Mouse (Mus musculus): ENCODE results near the gene Hist3h2a. TPM values are rescaled to one million over a fixed set of nuclear protein-coding genes. Genes with fewer than 3 reads are reported as not detected.
A peak's percentile ranks its signal among the peaks of the same experiment; 100 is the strongest.

The Hist3h2a gene
- total RNA-seq, 2 experiments from 2014 or later = 22.0 to 28.0 TPM

- no peak for DNase-seq
- intact Hi-C loops (cut with DNase I) = no loop called here
Observed at GRCm38 (mm10) chr11:58964216-58964615, 9.7 kb downstream of the Hist3h2a start.

DNA sequence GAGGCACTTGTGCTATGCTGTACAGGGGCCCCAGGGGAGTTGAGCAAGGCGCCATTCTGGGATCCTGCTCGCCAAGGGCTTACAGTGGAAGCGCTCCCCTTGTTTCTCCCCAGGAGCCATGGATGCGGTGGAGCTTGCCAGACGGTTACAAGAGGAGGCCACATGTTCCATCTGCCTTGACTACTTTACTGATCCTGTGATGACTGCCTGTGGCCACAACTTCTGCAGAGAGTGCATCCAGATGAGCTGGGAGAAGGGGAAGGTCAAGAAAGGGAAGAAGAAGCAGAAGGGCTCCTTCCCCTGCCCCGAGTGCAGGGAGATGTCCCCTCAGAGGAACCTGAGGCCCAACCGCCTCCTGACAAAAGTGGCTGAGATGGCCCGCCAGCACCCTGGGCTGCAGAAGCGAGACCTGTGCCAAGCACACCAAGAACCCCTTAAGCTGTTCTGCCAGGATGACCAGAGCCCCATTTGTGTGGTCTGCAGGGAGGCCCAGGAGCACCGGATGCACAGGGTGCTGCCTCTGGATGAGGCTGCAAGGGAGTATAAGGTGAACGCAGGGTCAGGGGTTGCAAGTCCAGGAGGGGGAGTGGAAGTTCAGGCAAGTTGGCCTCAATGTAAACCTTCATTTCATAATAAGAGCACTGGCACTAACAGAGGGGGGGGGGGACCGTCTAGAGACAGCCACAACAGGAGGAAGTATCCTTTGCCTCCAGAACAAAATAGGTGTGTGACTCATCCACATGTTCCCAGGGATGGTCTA, 10.7 kb downstream of the Hist3h2a start:
- DNase-seq = no peak
- intact Hi-C loops (cut with DNase I) = no loop called here

GRCm38 (mm10) chr11:58967346-58967745, 12.9 kb downstream of the Hist3h2a start:
- intact Hi-C loops (cut with DNase I) = no loop called here
- peak in 1 of 2 experiments; percentile 57 for DNase-seq

- no peak for DNase-seq
- intact Hi-C loops (cut with DNase I) = no loop called here
Observed at GRCm38 (mm10) chr11:58968551-58968950, 14.1 kb downstream of the Hist3h2a start.

DNA sequence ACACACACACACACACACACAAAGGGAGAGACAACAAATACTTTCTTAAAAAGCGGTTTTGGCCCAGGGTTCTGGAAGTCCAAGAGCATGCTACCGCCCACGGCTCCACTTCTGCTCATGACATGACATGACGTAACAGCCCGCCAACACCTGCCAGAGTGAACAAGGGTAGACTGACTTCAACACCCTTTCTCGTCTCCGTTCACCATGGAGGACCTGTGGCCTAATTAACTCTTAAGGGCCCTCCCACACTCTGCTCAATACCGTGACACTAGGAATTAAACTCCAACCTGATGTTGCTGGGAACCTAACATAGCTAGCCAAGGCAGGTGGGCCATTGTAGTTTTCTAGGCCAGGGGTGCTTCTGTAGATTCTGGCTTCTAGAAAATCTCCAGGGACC, 14.5 kb downstream of the Hist3h2a start:
- DNase-seq = no peak
- intact Hi-C loops (cut with DNase I) = no loop called here

GRCm38 (mm10) chr11:58969659-58970058, 15.2 kb downstream of the Hist3h2a start:
- intact Hi-C loops (cut with DNase I) = loop anchor here (5.0 kb wide), 1 partner anchor 43 kb away; no protein-coding TSS in a partner anchor
- DNase-seq = no peak

DNA sequence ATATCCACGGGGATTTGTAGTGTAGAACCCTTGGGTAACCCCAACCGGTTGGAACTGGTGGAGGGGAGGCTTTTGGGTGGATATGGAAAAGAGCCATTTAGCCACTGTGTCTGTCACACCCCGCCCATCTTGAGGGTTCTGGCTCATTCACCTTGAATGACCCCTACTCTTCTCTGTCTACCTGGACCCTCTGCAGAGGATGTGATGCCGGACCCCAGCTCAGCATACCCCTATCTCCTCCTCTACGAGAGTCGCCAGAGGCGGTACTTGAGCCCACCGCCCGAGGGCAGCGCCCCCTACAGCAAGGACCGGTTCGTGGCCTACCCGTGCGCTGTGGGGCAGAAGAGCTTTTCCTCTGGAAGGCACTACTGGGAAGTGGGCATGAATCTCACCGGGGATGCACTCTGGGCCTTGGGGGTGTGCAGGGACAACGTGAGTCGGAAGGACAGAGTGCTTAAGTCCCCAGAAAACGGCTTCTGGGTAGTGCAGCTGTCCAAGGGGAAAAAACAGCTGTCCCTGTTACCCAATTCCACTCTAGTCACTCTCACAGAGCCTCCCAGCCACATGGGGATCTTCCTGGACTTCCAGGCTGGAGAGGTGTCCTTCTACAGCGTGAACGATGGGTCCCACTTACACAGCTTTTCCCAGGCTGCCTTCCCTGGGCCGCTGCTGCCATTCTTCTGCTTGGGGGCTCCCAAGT, 16.5 kb downstream of the Hist3h2a start:
- no peak for DNase-seq
- intact Hi-C loops (cut with DNase I) = loop anchor here (5.0 kb wide), 1 partner anchor 41 kb away; no protein-coding TSS in a partner anchor

GRCm38 (mm10) chr11:58971796-58972195, 17.3 kb downstream of the Hist3h2a start:
- intact Hi-C loops (cut with DNase I) = loop anchor here (5.0 kb wide), 1 partner anchor 41 kb away; no protein-coding TSS in a partner anchor
- DNase-seq = no peak

DNA sequence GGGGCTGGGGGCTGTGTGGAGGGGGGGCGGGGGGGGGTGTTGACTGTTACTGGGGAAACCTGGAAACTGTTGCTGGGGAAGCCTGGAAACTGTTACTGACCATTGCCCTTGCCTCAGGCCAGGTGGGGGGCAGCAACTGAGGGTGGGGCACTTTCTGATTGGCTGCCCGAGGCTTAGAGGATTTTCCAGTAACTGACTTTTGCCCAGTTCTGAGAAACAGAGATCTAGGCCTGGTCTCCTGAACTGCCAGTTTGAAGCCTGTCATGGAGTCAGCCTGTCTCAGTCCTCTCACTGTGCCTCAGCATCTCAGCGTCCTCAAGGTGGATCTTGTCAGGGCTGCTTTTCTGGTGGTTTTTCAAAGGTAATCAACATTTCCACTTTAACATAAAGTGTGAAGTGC, 19.9 kb downstream of the Hist3h2a start:
- no peak for DNase-seq
- intact Hi-C loops (cut with DNase I) = loop anchor here (5.0 kb wide), 1 partner anchor 38 kb away; no protein-coding TSS in a partner anchor

GRCm38 (mm10) chr11:58977150-58977549, 22.7 kb downstream of the Hist3h2a start:
- intact Hi-C loops (cut with DNase I) = no loop called here
- no peak for DNase-seq

- intact Hi-C loops (cut with DNase I) = no loop called here
- DNase-seq = no peak
Observed at GRCm38 (mm10) chr11:58977607-58978026, 23.1 kb downstream of the Hist3h2a start.

DNA sequence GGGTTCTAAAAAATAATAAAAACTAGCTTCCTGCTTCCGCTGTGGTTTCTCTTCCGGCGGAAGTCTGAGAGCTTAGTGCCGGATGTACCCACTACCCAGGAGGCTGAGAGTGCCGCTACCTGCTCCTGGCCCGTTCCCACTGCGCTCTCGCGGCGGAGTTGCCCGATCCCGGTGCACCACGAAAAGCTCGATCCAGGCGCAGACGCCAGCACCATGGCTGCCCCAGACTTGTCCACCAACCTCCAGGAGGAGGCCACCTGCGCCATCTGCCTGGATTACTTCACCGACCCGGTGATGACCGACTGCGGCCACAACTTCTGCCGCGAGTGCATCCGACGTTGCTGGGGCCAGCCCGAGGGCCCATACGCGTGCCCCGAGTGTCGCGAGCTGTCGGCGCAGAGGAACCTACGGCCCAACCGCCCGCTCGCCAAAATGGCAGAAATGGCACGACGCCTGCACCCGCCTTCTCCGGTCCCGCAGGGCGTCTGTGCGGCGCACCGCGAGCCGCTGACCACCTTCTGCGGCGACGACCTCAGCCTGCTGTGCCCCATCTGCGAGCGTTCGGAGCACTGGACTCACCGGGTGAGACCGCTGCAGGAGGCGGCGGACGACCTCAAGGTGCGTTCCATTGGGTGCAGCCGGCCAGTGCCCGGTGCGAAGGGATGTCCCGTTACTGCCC, 23.7 kb downstream of the Hist3h2a start, which contains the start of gene Trim11:
Trim11 (plus strand) TSS at position 67 of the 679 bp plus-strand sequence.
- peak; percentile 58 to 59 for DNase-seq
- intact Hi-C loops (cut with DNase I) = no loop called here

DNA sequence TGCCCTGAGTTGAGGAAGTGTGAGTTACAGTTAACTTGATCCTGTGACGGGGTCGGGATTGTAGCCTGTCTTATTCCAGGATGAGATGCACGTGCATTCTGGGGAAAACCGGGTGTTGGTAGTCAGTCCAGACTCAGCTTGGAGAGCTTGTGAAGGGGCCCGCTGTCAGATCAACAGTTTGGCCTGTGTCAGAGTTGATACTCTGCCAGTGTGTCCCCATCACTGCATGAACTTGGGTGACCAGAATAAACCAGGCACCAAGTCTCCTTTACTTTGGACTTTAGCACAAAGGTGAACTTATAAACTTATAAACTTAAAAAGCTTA, 24.2 kb downstream of the Hist3h2a start:
- intact Hi-C loops (cut with DNase I) = no loop called here
- no peak for DNase-seq

- no peak for DNase-seq
- intact Hi-C loops (cut with DNase I) = no loop called here
Observed at GRCm38 (mm10) chr11:58979183-58979582, 24.7 kb downstream of the Hist3h2a start.

DNA sequence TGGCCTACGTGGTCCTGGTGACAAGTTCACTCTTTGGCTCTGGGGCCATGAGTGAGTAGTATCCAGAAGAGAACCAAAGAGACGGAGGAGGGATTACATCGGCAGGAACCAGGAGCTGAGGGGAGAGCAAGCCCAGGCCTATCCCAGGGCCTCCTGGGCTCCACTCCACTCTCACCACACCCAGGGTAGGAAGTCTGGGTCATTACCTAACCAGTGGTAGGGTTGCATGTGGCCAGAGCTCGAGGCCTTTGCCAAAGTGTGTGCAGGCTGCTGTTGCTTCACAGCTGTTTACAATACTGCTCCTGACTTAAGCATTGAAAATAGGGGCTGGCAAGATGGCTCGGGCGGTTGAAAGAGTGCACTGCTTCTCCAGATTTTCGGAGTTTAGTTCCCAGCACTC, 25.2 kb downstream of the Hist3h2a start:
- intact Hi-C loops (cut with DNase I) = no loop called here
- no peak for DNase-seq

DNA sequence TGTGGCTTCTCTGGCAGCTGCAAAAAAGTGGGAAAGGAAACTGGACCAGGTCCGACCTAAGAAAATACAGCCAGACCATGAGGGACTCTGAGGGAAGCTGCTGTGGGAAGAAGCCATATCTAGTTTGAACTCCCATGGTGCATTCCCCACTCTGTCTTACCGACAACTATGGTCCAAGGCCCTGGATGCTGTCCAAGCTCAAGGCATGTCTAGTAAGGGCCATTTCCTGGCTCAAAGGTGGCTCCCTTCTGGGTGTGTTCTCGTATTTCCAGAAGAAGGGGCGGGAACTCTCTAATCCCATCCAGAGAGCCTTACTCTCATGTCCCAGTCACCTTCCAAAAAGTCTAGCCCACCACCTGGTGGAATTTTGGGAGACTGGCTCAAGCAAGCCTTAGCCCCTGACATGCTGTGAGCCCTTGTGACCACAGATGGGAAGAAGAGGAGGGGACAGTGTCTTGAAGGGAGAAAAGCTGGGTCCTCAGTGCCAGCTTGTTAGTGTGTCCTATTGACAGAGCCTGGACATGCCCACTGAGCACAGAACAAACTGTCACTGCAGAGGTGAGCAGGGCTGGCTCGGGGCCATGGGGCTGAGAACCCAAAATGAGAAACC, 26.0 kb downstream of the Hist3h2a start:
- intact Hi-C loops (cut with DNase I) = no loop called here
- DNase-seq = no peak

GRCm38 (mm10) chr11:58981541-58982447, 27.3 kb downstream of the Hist3h2a start:
- intact Hi-C loops (cut with DNase I) = no loop called here
- DNase-seq = peak; percentile 79 to 84

DNA sequence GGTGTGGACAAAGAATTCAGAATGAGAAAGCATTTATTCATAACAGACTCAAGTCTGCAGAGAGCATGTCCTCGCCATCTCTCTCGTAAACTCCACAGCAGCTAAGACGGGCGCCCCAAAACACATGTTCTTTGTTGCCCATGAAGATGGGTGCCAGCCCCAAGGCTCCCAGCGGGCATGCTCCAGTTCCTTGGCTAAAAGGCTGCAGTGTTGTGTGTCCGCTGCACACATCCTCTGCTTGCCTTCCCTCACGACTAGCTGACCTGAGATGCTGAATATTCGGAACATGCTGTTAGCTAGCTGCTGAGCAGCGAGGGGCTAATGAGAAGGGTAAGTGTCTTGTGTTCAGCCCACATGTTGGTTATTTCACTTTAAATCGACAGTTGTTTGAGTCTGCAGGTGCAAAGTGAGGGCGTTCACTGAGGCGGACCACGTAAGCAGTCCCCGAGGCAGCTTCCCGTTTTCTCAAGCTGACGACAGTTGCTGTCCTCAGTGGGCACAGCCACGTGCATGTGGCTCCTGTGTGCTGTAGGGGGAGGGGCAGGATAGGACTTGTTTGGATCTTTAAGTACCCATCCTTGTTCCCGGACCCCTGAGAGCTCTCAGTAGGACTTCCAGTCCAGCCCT, 28.1 kb downstream of the Hist3h2a start:
- intact Hi-C loops (cut with DNase I) = no loop called here
- DNase-seq = no peak

DNA sequence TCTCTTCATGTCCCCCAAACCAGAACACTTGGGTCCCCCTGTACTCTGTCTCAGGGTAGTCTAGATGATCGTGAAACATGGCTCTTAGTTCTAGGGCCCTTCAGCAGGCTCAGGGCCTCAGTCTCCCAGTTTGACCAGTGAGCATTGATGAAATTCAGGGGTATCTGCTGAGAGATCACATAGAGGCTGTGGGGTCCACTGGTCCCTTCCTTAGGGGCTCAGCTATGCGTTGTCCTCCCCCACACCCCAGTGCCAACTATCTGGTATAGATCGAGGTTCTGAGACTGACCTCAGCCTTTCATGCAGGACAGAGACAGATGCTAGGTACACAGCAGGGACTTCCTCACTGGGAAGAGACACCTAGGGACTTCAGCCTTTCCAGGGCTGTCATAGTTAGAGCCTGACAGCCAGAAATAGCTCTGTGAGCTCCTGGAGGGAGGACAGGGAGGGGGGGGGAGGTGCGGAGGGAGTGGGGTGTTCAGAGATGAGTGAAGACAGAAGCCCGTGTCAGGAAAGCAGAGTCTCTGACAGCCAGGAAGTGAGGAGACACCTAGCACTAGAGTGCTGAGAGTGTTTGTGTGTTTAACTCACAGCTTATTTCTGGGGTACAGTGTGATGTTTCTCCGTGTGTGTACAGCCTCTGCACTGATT, 29.3 kb downstream of the Hist3h2a start:
- intact Hi-C loops (cut with DNase I) = no loop called here
- no peak for DNase-seq

Measured in heart, postnatal 14 days (tissue).